Mouse (Mus musculus): Measurements from ENCODE around the gene Rasgrp3.

DNA sequence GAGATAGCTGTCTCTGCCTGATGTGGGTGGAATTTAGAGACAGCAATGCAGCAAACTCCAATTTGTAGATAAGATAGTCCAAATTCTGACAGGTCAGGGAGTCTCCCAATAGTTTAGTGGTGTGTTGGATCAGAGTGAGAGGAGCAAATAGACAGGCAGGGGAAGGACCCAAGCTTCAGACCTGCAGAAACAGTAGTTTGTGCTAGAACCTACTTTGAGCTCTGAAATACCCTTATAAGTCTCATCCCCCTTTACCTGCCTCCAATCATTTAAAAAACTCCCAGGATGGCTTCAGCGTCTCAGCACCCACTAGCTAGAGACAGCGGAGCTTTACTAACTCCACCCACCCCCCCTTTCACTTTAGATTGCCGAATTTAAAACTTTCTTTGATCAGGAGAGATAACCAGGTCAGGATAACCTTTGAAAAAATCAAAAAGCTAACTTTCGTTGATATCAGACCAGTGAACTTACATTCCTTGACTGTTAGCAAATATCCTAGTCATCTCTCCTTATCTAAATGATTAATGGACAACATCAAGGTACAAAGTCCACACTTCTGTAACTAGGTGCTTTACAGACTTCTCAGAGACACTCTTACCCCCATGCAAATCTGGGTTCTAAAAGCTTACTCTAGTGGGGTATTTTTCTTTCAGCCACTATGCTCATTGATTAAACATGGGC, 41.2 kb downstream of the Rasgrp3 start:
- no peak for TF ChIP-seq CTCF (IDR thresholded peaks at IDR 0.05)
- TF ChIP-seq EP300 (IDR thresholded peaks at IDR 0.05) = no peak

Measured in lung, postnatal 0 days (tissue).